Mouse (Mus musculus): ENCODE data around the gene Ptpn1.

Gene Ptpn1

GRCm38 (mm10) chr2:167931985-167932726, at the start of gene Ptpn1:
Gene Ptpn1, plus strand, starts transcription at chr2:167932057.
- peak; percentile 98 for DNase-seq (ENCODE audit: low read depth, low spot score)

GRCm38 (mm10) chr2:167886485-167886884, 45.4 kb upstream of the Ptpn1 start:
- no peak for DNase-seq (ENCODE audit: low read depth, low spot score)

GRCm38 (mm10) chr2:167887516-167888347, 44.1 kb upstream of the Ptpn1 start:
- peak; percentile 48 for DNase-seq (ENCODE audit: low read depth, low spot score)

GRCm38 (mm10) chr2:167888834-167889233, 43.0 kb upstream of the Ptpn1 start:
- no peak for DNase-seq (ENCODE audit: low read depth, low spot score)

- DNase-seq (ENCODE audit: low read depth, low spot score), result no peak
These were observed 42.0 kb upstream of the Ptpn1 start for GRCm38 (mm10) chr2:167889886-167890285.

GRCm38 (mm10) chr2:167891908-167892307, 39.9 kb upstream of the Ptpn1 start:
- peak; percentile 87 for DNase-seq (ENCODE audit: low read depth, low spot score)

- DNase-seq (ENCODE audit: low read depth, low spot score), result no peak
These were observed 38.2 kb upstream of the Ptpn1 start for GRCm38 (mm10) chr2:167893680-167894079.

- peak; percentile 88 for DNase-seq (ENCODE audit: low read depth, low spot score)
These were observed 36.9 kb upstream of the Ptpn1 start for GRCm38 (mm10) chr2:167894948-167895372.

- no peak for DNase-seq (ENCODE audit: low read depth, low spot score)
These were observed 34.0 kb upstream of the Ptpn1 start for GRCm38 (mm10) chr2:167897896-167898295.

- peak; percentile 37 for DNase-seq (ENCODE audit: low read depth, low spot score)
These were observed 31.9 kb upstream of the Ptpn1 start for GRCm38 (mm10) chr2:167899989-167900421.

- peak; percentile 44 for DNase-seq (ENCODE audit: low read depth, low spot score)
These were observed 29.6 kb upstream of the Ptpn1 start for GRCm38 (mm10) chr2:167902116-167902703.

GRCm38 (mm10) chr2:167903242-167903952, 28.5 kb upstream of the Ptpn1 start:
- no peak for DNase-seq (ENCODE audit: low read depth, low spot score)

GRCm38 (mm10) chr2:167904621-167905367, 27.1 kb upstream of the Ptpn1 start:
- DNase-seq (ENCODE audit: low read depth, low spot score), result peak; percentile 75

- peak; percentile 81 for DNase-seq (ENCODE audit: low read depth, low spot score)
These were observed 26.3 kb upstream of the Ptpn1 start for GRCm38 (mm10) chr2:167905561-167905960.

GRCm38 (mm10) chr2:167906729-167907128, 25.1 kb upstream of the Ptpn1 start:
- no peak for DNase-seq (ENCODE audit: low read depth, low spot score)

GRCm38 (mm10) chr2:167909531-167910177, 22.2 kb upstream of the Ptpn1 start:
- no peak for DNase-seq (ENCODE audit: low read depth, low spot score)

- DNase-seq (ENCODE audit: low read depth, low spot score), result no peak
These were observed 21.7 kb upstream of the Ptpn1 start for GRCm38 (mm10) chr2:167910178-167910540.

GRCm38 (mm10) chr2:167911511-167911910, 20.3 kb upstream of the Ptpn1 start:
- peak; percentile 64 for DNase-seq (ENCODE audit: low read depth, low spot score)

- DNase-seq (ENCODE audit: low read depth, low spot score), result no peak
These were observed 12.8 kb upstream of the Ptpn1 start for GRCm38 (mm10) chr2:167919081-167919480.

GRCm38 (mm10) chr2:167920041-167920440, 11.8 kb upstream of the Ptpn1 start:
- no peak for DNase-seq (ENCODE audit: low read depth, low spot score)
